Mouse (Mus musculus) left cerebral cortex, adult 9 months (tissue): ENCODE measurements around the gene Iqsec1.
"Not testable (repeated sequence)": the region's sequence is repeated elsewhere in the genome, so short reads cannot be mapped to it uniquely, and the experiment has no call there.

Experiments
- DNase-seq, 2 experiments: peaks; one replicate each; pipeline ENCODE4 v3.0.0; 2022; ENCODE audit warnings: low spot score in 2 of 2

Gene Iqsec1

DNA sequence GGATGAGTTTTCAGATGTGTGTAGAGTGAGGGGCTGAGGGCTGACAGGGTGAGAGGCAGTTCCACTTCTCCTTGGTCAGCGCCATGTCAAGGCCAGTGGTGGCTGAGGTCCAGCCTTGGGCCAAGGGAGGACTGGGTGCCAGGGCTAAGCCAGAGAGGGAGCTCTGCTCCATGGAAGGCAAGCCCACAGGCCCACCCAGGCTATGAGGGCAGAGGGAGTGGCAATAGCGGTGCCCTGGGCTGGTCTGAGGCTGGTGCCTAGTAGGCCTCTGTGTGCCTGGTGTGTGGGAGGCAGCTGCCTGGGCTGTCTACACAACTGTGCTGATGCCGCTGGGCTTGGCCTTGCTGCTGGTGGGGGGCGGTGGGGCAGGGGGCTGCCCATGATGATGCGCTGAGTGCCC, 326.3 kb downstream of the Iqsec1 start:
- no peak for DNase-seq

DNA sequence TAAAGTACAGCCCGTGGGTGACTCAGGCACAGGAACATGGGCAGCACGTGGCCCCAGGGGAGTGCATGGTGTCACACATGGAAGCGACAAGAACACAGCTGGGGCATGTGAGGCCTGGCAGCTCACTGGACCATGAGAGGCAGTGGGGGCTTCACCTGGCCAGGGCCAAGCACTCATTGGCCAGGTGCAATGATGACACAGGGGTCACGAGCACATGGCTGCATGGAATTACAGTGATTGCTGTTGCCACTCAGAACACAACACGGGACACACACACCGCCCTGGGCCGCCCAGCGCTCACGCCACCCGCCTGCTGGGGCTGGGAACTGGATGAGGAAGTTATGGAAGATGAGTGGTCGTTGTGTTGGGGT, 327.5 kb downstream of the Iqsec1 start:
- no peak for DNase-seq

DNA sequence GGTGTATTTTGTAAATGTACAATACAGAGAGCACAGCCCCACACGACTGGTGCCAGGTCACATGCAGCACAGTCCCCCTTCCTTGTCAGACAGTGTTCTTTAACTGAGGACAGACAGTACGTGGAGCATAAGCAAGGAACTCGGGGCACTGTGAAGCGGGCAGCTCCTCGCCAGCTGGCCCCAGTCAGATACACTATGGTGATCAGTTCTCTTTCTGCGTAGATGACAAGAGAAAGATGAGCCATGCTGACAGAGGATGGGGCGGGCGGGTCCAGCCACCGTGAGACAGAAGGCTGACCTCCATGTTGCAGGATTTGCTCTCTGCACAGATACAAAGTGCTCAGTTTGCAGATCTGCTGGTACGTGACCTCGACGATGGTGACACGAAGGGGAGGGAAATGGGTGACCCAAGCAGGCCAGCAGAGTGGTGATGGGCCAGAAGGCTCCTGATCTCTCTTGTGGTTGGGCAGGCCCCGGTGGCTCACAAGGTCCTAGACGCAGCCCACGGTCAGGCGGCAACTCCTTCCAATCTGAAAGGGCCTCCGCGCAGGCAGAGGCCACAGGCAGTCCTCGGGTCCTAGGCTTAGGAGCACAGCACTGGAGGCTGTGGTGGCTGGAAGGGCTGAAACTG, 328.0 kb downstream of the Iqsec1 start:
- DNase-seq = no peak

DNA sequence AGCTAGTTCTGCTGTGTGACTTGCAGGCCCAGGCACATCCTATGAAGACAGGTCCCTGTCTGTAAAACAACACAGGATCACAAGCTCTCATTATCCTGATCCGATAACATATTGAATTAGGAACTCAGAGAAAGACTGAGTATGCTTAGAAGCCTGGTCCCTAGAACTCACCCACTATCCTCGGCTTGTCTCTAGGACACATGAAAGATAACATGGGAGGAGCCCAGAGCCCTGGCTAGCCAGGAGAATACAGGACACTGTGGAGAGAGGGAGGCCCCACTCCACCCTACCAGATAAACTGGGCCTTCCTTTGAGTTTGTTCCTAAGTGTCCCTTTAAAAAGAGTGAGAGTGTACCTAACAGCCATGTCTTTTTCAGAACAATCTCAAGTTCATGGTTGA, 328.6 kb downstream of the Iqsec1 start:
- DNase-seq = no peak

DNA sequence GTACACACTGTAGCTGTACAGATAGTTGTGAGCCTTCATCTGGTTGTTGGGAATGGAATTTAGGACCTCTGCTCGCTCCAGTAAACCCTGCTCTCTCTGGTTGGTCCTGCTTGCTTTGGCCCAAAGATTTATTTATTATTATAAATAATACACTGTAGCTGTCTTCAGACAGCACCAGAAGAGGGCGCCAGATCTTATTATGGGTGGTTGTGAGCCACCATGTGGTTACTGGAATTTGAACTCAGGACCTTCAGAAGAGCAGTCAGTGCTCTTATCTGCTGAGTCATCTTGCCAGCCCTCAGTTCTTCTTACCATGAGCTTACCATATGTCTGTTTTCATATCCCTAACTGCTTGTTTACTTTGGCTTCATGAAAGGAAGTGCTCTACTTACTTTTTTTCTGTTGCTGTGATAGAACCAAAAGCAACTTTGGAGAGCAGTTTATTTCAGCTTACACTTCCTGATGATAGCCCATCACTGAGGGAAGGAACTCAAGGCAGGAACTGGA, 332.1 kb downstream of the Iqsec1 start:
- DNase-seq = not testable (repeated sequence)

DNA sequence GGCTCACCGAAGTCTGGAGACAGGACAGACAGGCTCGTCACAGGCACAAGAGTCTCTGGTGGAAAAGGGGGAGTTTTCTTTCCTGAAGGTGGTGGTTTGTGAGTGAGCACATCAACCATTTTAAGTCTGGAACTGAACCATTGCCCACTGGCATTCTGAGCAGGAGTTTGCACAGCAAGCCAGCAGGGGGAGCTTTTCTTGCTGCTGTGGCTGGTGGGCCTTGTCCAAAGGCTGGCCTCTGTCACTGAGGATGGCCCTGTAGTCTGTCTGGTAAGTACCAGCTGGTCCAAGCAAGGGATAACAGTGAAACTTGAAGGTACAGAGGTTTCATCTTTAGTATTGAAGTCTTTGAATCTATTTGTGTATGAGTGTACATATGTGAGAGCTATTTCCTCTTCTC, 334.7 kb downstream of the Iqsec1 start:
- peak in 1 of 2 experiments; percentile 51 for DNase-seq

DNA sequence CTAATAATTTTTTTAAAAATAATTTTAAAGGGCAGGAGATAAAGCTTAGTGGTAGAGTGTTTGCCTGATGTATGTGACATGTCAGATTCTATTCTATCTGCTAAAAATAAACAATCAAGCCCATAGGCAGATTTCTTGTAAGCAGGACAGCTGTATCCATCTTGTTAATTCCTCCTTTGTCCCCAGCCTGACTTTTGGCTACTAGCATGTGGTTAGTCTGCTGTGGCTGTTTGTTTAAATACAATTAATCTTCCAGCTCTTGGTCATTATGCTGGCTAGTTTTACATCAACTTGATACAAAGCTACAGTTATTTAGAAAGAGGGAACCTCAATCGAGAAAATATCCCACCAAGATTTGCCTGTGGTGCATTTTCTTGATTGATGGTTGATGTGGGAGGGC, 337.9 kb downstream of the Iqsec1 start:
- no peak for DNase-seq

DNA sequence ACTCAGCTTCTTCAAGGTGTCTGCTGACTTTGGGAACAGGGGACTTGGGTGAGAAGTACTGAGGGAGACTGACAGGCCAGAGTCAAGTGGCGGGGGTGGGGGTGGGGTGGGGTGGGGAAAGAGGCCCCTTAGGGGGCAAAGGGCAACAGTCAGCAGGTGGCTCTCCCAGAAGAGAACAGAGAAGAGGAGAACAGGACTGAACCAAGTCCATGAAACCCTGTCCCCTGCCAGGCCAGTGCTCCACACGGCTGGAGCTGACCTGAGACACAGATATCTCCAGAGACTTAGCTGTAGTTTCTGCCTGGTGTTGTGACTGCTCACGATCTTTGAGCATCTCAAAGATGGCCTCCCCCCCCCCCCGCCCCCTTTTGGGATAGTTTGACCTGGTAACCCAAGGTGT, 339.2 kb downstream of the Iqsec1 start:
- DNase-seq = no peak

DNA sequence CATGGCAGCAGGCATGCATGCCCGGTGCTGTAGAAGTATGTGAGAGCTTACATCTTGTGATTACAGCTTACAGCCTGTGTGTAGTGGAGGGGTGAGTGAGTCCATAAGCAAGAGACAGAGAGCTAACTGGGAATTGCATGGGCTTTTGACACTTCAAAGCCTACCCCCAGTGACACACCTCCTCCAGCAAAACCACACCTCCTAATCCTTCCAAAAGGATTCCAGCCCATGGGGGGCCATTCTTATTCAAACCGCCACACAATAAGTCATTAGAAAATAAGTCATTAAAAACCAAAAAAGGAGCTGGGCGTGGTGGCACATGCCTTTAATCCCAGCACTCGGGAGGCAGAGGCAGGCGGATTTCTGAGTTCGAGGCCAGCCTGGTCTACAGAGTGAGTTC, 340.1 kb downstream of the Iqsec1 start:
- DNase-seq = no peak

DNA sequence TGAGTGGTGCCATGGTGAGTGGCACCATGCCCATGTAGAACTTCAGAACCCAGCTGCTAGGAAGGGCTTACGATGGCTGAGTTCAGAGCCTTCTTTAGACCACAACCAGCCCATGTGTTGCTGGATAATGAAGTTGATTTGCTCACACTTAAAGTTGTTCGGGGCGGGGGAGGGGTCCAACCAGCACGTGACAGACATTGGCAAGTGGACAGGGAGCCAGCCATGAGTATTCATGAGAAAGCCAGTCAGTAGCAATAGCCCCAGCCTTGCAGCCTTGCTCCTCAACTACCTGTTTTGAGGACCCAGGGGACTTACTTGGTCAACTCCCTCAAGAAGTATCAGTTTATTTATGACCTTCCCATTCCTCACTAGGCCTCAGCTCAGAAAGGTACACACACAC, 343.5 kb downstream of the Iqsec1 start:
- no peak for DNase-seq

DNA sequence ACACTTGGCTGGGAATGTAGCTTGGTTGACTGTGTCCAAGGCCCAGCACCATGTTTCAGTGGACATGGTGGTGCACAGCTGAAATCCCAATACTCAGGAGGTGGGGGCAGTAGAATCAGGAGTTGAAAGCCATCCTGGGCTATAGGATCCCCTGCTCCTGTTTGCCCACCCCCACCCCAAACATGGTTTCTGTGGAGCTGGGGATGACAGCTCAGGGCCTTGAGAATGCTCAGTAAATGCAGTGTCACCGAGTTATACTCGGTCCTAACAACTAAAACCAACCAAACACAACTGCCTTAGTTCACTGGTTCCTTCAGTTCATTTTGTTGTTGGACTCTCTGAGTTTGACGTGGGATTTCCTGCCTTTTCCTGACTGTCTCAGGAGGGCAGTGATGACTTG, 345.4 kb downstream of the Iqsec1 start:
- DNase-seq = no peak

DNA sequence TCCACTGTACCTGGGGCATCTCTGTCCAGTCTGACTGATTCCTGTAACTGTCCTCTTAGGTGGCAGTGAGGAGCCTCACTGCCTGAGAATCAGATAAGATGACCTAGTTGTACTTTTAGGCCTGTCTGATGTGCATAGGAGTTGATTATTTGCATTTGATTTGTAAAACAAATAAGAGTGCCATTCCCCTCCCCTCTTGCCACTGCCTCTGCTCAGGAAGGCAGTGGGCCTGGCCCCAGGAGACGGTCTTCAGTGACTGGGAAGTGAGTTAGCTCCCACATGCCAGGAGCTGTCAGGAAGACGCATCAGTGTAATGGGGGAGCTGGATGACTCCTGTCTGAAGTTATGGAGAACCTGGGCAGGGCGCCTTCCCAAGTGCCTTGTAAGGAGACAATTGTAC, 352.9 kb downstream of the Iqsec1 start:
- DNase-seq = no peak

DNA sequence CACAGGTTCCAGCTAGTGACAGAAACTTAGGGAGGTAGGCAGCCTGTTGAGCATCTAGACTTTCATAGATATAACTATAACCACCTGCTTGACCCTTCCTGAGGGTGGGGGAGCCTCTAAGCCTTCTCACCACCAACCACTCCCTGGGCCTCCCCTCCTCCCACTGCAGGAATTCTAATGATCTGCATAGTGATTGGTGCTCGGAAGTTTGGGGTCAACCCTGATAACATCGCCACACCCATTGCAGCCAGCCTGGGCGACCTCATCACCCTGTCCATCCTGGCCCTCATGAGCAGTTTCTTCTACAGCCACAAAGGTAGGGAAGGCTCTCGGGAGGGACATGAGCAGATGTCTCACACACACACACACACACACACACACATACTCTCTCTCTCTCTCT, 353.4 kb downstream of the Iqsec1 start:
- DNase-seq = no peak

DNA sequence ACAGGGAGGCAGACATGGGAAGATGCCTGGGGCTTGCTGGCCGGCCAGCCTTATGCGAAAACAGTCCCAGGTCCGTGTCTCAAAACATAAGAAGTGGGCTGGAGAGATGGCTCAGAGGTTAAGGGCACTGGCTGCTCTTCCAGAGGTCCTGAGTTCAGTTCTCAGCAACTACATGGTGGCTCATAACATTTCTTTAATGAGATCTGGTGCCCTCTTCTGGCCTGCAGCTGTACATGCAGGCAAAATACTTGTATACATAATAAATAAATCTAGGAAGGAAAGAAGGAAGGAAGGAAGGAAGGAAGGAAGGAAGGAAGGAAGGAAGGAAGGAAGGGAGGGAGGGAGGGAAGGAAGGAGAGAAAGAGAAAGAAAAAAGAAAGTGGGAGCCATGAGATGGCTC, 356.0 kb downstream of the Iqsec1 start:
- DNase-seq = not testable (repeated sequence)

DNA sequence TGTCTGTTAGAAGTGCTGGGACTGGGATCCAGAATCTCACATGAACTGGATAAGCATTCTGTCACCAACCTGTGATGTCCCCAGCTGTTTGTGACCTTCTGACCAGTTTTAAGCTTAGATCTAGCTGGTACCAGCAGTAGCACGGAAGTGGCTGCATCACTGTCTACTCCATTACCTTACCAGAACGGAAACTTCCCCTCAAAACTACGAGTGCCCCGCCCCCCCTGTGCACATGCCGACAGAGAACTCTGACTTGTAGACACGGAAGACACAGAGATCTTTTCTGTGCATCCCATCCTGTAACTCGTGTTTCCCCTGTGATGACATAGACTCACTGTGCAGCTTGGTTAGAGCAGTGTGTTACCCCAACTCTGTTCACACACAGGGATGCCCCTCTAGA, 358.1 kb downstream of the Iqsec1 start:
- DNase-seq = no peak

DNA sequence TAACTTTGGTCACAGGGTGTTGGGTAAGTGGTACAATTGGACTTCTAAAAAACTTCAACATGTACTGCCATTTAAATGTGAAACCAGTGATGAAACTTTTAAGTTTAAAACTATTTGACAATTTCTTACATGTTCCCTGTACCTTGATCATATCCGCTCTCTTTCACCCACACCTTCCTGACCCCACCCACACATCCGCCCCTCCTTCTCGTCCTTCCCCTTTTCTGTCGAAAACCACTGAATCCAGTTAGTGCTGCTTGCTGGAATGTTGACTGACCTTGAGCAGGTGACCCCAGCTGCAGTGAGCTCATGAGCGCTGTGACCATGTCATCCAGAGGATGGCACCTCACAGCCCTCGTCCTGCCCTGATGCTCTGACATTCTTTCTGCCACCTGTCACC, 359.0 kb downstream of the Iqsec1 start:
- no peak for DNase-seq

DNA sequence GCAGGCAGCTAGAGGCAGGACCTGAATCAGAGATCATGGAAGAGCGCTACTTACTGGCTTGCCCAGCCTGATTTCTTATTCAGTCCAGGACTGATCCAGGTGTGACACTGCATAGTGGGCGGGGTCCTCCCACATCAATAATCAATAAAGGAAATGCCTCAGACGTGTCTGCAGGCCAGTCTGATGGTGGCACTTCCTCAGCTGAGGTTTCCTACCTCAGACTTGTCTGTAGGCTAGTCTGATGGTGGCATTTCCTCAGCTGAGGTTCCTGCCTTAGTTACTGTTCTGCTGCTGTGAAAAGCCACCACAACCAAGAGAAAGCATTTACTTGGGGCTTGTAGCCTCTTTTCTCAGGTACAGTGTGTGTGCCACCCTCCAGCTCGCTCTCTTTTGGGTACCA, 360.9 kb downstream of the Iqsec1 start:
- no peak for DNase-seq

DNA sequence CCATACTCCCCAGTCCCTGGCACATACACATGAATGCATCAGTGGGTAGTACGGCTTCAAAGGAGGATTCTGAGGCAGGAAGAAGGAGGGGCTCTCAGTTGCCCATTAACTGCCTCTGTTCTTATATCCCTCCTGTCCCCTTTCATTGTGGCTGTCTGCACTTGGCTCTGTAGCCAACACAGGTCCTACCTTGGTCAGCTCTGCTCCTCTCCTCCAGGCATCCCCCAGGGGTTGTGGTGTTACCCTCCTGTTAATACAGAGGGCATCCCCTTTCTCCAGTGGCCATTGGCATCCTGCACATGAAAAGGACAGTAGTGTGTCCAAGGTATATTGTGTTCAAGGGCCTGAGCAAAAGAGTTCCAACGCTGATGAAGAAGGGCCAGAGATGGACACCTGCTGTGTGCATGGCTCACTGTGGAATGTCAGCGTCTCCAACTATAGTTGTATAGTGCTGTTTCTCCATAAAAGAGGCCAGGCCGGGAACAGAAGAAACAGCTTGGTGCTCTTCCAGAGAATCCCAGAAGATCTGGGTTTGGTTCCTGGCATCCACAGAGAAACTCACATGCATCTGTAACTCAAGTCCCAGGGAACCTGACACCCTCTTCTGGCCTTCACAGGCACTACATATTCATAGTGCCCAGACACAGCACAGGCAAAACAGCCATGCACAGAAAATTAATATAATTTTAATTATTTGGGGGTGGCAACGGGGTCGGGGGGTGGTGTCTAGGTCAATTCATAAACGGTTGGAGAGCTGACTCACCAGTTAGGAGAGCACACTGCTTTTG, 363.1 kb downstream of the Iqsec1 start:
- no peak for DNase-seq

DNA sequence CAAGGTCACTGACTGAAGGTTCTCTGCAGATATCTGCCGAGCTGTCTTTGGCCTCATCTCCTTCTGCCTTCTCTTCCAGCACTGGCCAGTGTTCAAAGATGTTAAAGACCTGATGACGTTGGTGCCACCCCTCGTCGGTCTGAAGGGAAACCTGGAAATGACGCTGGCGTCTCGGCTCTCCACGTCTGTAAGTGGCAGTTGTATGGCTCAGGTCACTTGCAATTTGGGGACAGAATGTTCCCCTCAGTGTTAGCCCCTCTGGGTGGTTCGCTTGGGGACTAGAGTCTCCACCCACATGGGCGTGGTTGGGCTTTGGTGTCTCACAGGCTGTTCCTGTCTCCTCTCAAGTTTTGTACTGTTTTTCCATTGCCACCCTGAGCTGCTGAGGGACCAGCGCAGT, 363.8 kb downstream of the Iqsec1 start:
- no peak for DNase-seq

DNA sequence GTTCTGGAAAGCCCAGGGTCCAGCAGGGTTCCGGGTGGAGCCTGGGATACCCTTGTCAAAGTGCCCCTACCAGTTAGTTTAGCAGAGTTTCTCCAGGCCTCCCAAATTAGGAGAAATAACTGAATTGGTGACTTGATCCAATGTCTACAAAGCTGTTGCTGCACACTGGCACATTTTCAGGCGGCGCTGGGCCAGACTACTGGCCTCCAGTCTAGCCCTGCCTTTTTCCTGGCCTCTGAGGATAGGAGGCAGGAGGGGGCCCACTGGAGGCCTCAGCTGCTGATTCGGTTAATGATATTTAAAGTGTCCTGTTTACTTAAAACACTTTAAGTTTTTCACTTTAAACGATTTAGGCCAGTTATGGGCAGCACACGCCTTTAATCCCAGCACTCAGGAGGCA, 364.3 kb downstream of the Iqsec1 start:
- DNase-seq = no peak

DNA sequence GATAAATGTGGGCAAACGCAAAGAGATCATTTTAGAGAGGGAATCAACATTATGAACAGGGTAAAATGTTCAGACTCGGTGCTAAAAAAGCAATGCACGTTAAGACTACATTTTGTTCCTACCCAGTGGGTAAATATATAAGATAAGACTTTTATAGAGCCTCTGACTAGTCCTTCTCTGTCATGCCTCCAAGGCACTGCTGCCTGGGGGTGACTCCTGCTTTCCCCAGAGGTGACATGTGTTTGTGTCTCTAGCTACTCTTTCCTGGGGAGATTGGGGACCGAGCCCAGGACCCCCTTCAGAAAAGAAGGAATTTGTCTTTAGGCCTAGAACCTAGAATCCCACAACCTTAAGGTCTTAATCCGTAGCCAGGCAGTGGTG, 365.0 kb downstream of the Iqsec1 start:
- DNase-seq = no peak

DNA sequence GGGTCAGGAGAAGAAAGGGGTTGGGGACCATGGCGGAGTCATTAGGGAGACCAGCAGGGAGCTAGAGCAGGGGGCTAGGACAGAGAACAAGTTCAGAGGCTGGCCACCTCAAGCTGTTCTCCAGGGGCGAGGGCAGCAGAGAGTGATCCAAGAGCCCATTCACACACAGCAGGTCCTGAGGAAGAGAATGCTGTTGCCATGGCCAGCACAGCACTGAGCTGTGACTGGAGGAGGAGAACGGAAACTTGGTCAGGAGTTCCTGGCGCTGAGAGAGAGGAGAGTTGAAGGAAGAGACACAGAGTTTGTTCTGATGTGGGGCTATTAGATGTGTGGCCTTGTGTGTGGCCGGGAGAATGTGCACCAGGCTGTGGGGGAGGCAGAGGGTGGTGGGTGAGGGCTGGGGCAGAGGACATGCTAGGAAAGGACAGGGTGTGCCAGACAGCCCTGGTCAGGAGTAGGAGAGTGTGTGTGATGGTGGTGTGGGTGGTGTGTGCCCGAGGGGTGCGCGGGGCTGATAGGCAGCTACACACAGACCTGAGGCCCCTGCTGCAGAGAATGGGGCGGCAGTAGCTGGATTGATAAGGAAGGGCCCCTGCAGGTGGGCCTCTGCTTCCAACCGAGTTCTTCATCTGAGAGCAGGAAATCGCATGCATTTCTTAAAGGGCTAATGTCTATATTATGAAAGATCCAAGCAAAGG, 365.6 kb downstream of the Iqsec1 start:
- DNase-seq = no peak

DNA sequence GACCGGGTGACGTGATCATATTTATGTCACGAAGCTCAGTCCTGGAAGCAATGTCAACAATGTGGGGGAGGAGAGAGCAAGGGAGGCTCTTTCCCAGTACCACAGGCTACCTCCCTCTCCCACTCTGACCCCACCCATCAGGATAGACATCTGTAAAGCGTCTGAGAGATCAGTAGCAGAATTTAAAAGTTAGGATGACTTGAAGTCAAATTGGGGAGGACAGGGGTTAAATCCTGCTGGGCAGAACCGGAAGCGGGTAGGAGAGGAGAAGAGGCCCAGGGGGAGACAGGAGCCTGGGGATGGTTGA, 366.9 kb downstream of the Iqsec1 start:
- DNase-seq = no peak
